Mouse (Mus musculus) mature B cell (primary cell): ENCODE results near the gene Hoxd4.

Source experiments
- in situ Hi-C: fragments of 300-500 bp; cut with MboI; formaldehyde crosslinking; loops from 2 replicates; pipeline ENCODE4 v1.14.3; 2019

Gene Hoxd4

GRCm38 (mm10) chr2:74711721-74712621, at the start of gene Hoxd4, which contains the start of gene Hoxd3:
Hoxd4 (plus strand) TSS chr2:74711929.
Hoxd3 (plus strand) TSS chr2:74711927.
- in situ Hi-C loops = loop anchor here (25.0 kb wide), 1 partner anchor 875 kb away; no protein-coding TSS in a partner anchor

DNA sequence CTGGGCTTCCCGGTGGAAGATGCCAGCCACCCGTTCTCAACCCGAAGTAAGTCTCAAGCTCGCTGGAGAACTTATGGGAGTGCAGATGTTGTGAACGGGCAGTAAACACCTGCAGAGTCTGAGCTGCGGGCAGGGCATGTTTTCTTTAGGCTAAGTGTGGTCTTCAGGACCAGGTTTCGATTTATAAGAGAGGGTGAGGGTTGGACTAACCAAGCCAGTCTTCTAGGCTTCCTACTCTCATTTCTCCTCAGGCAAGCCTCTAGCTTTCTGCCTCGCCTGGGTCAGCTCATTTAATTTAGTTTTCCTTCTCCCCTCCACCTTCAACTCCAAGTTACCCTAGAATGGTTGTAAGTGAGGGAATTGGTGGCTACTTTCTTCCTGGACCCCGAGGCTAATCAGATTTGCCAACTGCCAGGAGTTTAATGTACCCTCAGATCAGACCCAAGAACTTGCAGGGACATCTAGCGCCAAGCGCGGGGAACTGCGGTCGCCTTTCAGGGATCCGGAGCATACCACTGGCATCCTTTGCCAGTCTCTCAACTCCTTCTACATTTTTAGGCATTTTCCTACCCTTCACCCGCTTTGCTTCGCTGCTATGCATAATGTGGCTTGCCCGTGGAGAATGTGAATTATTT, 48.3 kb upstream of the Hoxd4 start:
- in situ Hi-C loops = loop anchor here (25.0 kb wide), 1 partner anchor 1101 kb away; no protein-coding TSS in a partner anchor

DNA sequence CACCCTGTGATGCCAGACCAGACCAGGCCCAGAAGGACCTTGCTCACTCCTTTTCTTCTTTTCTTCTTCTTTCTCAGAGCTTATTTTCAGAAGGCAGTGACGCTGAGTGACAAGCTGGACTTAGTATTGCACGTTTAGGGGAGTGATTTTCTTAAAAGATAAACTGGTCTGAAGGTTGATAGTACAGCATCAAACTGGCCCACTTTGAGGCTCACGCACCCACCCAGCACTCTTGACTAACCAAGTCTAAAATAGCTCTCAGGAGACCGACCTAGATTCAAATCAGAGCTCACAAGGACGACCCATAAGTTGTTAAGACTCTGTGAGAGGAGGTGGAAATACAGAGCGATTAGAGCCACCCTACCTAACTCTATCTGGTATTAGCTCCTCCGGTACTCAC, 45.3 kb upstream of the Hoxd4 start:
- in situ Hi-C loops = loop anchor here (25.0 kb wide), 1 partner anchor 1104 kb away; no protein-coding TSS in a partner anchor

- in situ Hi-C loops = loop anchor here (25.0 kb wide), 1 partner anchor 1105 kb away; no protein-coding TSS in a partner anchor
These were observed 44.4 kb upstream of the Hoxd4 start for GRCm38 (mm10) chr2:74667191-74667841.

- in situ Hi-C loops = loop anchor here (25.0 kb wide), 1 partner anchor 1106 kb away; no protein-coding TSS in a partner anchor
These were observed 43.8 kb upstream of the Hoxd4 start, which contains the start of gene Hoxd13 for GRCm38 (mm10) chr2:74667842-74668357. Hoxd13 (plus strand) TSS chr2:74668310.

GRCm38 (mm10) chr2:74668370-74669229, 43.1 kb upstream of the Hoxd4 start:
- in situ Hi-C loops = loop anchor here (25.0 kb wide), 1 partner anchor 1106 kb away; no protein-coding TSS in a partner anchor

DNA sequence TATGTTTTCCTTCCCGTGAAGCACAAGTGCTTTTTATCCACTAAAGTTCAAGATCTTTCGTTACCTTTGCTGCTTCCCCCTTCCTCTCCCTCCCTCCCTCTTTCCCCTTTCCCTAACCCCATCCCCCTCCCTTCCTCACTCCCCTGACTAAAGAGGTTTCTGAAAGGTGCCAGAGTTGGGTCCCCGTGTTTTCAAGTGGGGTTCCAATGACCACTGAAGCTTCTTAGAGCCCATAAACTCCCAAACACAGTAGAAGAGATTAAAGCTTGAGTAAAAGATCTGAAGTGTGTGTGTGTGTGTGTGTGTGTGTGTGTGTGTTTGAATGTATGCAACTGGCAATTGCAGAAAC, 42.5 kb upstream of the Hoxd4 start:
- in situ Hi-C loops = loop anchor here (25.0 kb wide), 1 partner anchor 1107 kb away; no protein-coding TSS in a partner anchor

GRCm38 (mm10) chr2:74669650-74670235, 42.0 kb upstream of the Hoxd4 start:
- in situ Hi-C loops = loop anchor here (25.0 kb wide), 1 partner anchor 1107 kb away; no protein-coding TSS in a partner anchor

- in situ Hi-C loops = loop anchor here (25.0 kb wide), 1 partner anchor 1108 kb away; no protein-coding TSS in a partner anchor
These were observed 41.0 kb upstream of the Hoxd4 start for GRCm38 (mm10) chr2:74670632-74671188.

DNA sequence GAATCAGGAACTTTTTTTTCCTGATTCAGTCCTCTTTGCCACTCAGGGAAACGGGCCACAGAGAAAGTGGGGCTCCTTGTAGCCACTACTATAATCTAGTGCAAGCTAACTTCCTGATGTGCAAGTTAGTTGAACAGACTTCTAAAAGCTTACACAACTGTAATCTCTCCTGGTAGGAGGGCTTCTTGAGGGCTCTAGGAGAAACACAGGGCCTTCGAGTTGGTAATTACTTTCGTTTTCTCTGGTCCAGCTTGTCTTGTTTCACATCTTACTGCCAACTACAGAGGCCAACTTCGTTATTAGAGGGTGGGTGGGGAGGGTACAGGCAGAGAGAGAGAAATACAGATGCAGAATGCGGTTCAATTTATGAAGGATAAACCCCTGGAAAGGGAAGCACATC, 39.9 kb upstream of the Hoxd4 start:
- in situ Hi-C loops = loop anchor here (25.0 kb wide), 1 partner anchor 1110 kb away; no protein-coding TSS in a partner anchor

DNA sequence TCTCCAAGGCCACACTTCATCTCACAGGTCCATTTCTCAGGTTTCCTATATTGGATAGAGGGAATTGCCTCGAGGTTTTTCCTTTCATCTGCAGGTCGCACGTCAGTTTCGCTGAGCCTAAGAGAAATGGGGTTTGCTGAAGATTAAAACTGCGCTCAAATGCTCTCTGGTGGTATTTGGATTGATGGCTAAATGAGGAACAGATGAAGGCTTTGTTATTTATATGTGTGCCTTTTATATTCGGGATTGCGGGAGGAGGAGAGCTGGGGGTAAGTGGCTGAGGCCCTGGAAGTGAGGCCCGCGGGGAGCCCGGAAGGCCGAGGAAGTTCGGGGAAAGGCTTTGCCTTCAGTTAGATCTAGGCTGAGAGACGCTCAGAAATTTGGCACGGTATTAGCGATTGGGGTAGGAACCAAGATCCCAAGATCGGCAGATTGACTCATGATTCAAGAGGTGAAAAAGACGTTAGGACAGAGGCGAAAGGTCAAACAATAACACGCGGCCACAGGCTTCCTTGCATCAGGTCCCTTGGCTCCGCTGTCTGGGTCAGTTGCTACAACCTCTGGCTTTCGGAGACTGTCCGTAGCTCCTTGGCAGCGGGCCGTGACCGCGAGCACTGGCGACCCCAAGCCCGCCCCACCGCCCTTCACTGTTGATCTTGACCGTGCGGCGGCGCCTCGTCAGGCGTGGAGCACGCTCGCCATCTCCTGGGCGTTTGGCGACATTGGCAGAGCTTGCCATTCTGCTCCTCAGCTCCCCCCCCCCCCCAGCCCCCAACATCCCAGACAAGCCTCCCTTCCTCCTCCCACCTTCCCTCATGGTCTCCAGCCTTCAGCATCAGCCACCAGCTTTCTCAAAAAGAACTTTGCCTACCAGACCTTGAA, 39.0 kb upstream of the Hoxd4 start:
- in situ Hi-C loops = loop anchor here (25.0 kb wide), 1 partner anchor 1110 kb away; no protein-coding TSS in a partner anchor

- in situ Hi-C loops = loop anchor here (25.0 kb wide), 1 partner anchor 1112 kb away; no protein-coding TSS in a partner anchor
These were observed 37.8 kb upstream of the Hoxd4 start for GRCm38 (mm10) chr2:74673835-74674425.

DNA sequence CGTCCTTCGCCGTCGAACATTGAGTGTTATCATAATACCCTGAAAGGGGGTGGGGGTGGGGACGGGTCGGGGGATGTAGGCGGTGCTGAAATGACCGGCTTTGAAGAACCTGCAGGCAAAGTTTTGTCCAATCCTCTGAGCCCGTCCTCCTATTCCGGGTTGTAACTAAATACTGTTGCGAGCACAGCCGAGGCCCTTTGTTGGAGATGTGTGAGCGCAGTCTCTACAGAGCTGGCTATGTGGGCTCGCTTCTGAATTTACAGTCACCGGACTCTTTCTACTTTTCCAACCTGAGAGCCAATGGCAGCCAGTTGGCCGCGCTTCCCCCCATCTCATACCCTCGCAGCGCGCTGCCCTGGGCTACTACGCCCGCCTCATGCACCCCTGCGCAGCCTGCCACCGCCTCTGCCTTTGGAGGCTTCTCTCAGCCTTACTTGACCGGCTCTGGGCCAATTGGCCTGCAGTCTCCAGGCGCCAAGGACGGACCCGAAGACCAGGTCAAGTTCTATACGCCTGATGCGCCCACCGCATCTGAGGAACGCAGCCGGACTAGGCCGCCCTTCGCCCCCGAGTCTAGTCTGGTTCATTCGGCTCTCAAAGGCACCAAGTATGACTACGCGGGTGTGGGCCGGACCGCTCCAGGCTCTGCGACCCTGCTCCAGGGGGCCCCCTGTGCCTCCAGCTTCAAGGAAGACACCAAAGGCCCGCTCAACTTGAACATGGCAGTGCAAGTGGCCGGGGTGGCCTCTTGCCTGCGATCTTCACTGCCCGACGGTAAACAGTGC, 36.7 kb upstream of the Hoxd4 start, which contains the start of gene Hoxd12:
TSS of gene Hoxd12 (plus strand) at position 133 of the 785 bp plus-strand sequence.
- in situ Hi-C loops = loop anchor here (25.0 kb wide), 1 partner anchor 1113 kb away; no protein-coding TSS in a partner anchor

DNA sequence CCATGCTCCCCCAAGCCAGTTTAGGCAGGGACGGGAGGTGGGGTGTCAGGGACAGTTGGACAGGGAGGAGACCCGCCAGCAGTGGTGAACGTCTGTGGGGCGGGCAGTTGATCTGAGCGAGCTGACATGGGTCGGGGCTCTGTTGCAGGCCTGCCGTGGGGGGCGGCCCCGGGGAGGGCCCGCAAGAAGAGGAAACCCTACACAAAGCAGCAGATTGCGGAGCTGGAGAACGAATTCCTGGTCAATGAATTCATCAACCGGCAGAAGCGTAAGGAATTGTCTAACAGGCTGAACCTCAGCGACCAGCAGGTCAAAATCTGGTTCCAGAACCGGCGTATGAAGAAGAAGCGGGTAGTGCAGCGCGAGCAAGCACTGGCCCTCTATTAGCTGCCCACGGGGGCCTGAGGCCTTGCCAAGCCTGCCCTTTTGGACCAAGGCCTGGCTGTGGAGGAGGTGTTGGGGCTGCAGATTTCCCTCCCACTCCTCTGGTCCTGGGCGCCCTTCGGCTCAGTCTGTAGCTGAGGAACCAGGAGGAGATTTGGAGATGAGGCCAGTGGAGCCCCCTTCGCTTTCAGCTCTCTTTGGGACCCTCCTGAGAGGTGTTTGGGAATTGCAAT, 36.0 kb upstream of the Hoxd4 start:
- in situ Hi-C loops = no loop called here

- in situ Hi-C loops = no loop called here
These were observed 35.2 kb upstream of the Hoxd4 start for GRCm38 (mm10) chr2:74676376-74677052.

- in situ Hi-C loops = no loop called here
These were observed 34.6 kb upstream of the Hoxd4 start for GRCm38 (mm10) chr2:74677106-74677505.
